In genomic region chr2:32325342-32325741, GRCm38 (mm10) we compare ENCODE assay signal across 12 mouse cellular contexts. TPM values are rescaled to one million over a fixed set of nuclear protein-coding genes. Genes with fewer than 3 reads are reported as not detected.
DNase-seq lines count a peak whose midpoint lies in the region; ATAC-seq and TF ChIP-seq lines count a peak whose summit lies in the region.
"Had no signal": no experiment of that assay in that cellular context is flagged by ENCODE, and none has a peak within 500 bp of the region (broad histone marks: within the 10 kb centered on the region; RNA-seq: fewer than 3 reads in every experiment).

No protein-coding gene starts in this region.

- no peak for TF ChIP-seq CTCF in bone marrow macrophage, adult 2 months (IDR thresholded peaks at IDR 0.05; ENCODE audit: low read depth, low read length)

- H3K4me2 ChIP-seq in hindbrain, embryonic 13.5 days = no peak overlapping the region
- H3K4me2 ChIP-seq in hindbrain, embryonic 11.5 days (replicated peaks; ENCODE audit: low read depth, low read length) = no peak overlapping the region
- H3K4me2 ChIP-seq in limb, embryonic 12.5 days = no peak overlapping the region
- no peak overlapping the region for H3K4me2 ChIP-seq in forebrain, embryonic 14.5 days (ENCODE audit: low read length)
- H3K4me2 ChIP-seq: heart, embryonic 11.5 days; limb, embryonic 13.5 days had no signal

- in situ Hi-C loops in ES-E14 (cut with MboI; ENCODE audit: low sequenced_read_pairs in 2 of 2, unreplicated experiment in 2 of 2) = no loop called here

- WGBS in hindbrain, embryonic 13.5 days = 73% methylated on average over 7 of the region's 7 CpGs
- 63% methylated on average over 7 of the region's 7 CpGs for WGBS in hindbrain, embryonic 11.5 days
- 66% methylated on average over 7 of the region's 7 CpGs for WGBS in limb, embryonic 12.5 days
- 72% methylated on average over 7 of the region's 7 CpGs for WGBS in forebrain, embryonic 14.5 days

- H3K27ac ChIP-seq in hindbrain, embryonic 13.5 days = 0 out of 2 replicates have a peak overlapping the region, but pooled peaks have one; percentile 23
- H3K27ac ChIP-seq in hindbrain, embryonic 11.5 days (ENCODE audit: low read depth, low read length) = no peak overlapping the region
- H3K27ac ChIP-seq in ES-E14 (ENCODE audit: insufficient read depth, low read depth, low read length, poor library complexity, severe bottlenecking) = no peak overlapping the region
- H3K27ac ChIP-seq in bone marrow macrophage, adult 2 months (ENCODE audit: insufficient read depth, low read depth, low read length) = peak overlapping the region; percentile 45
- H3K27ac ChIP-seq in limb, embryonic 12.5 days = peak overlapping the region; percentile 64
- H3K27ac ChIP-seq in forebrain, embryonic 14.5 days (ENCODE audit: low read depth, low read length) = no peak overlapping the region
- H3K27ac ChIP-seq: limb, embryonic 13.5 days had no signal

- no peak for DNase-seq in hindbrain, embryonic 11.5 days (ENCODE audit: low spot score)
- DNase-seq in ES-E14 (ENCODE audit: low read depth, low spot score) = no peak
- no peak for DNase-seq in forebrain, embryonic 14.5 days (ENCODE audit: low spot score)
- no peak for DNase-seq in gastrocnemius, postnatal 14 days
- DNase-seq in urinary bladder, postnatal 10 days (ENCODE audit: low spot score) = no peak

- H3K4me3 ChIP-seq in hindbrain, embryonic 13.5 days = no peak overlapping the region
- H3K4me3 ChIP-seq in hindbrain, embryonic 11.5 days (ENCODE audit: low read depth, low read length) = no peak overlapping the region
- H3K4me3 ChIP-seq in ES-E14 (ENCODE audit: insufficient read depth in 1 of 2, low read depth in 1 of 2, low read length in 2 of 2, poor library complexity in 1 of 2, severe bottlenecking in 1 of 2) = no peak overlapping the region
- no peak overlapping the region for H3K4me3 ChIP-seq in bone marrow macrophage, adult 2 months (ENCODE audit: insufficient read depth, low read length)
- no peak overlapping the region for H3K4me3 ChIP-seq in limb, embryonic 12.5 days (replicated peaks)
- no peak overlapping the region for H3K4me3 ChIP-seq in forebrain, embryonic 14.5 days (ENCODE audit: low read depth, low read length)
- H3K4me3 ChIP-seq: limb, embryonic 13.5 days had no signal

- TF ChIP-seq POLR2A in bone marrow macrophage, adult 2 months (IDR thresholded peaks at IDR 0.05; ENCODE audit: borderline replicate concordance, low read depth, low read length) = no peak

- H3K4me1 ChIP-seq in hindbrain, embryonic 13.5 days (replicated peaks) = peaks cover 36% of the 10 kb centered on the region
- H3K4me1 ChIP-seq in hindbrain, embryonic 11.5 days (replicated peaks; ENCODE audit: control insufficient read depth, insufficient read depth, low read length) = no peaks in the 10 kb centered on the region; the same call in 1 of the 2 replicates
- 0 out of 4 replicates have a peak, but pooled peaks cover 0 to 2% of the 10 kb centered on the region in 2 experiments for H3K4me1 ChIP-seq in ES-E14 (ENCODE audit: control insufficient read depth in 2 of 2, insufficient read depth in 2 of 2, low read length in 2 of 2, poor library complexity in 1 of 2)
- peaks cover 9% of the 10 kb centered on the region for H3K4me1 ChIP-seq in bone marrow macrophage, adult 2 months (ENCODE audit: control insufficient read depth, insufficient read depth, low read length)
- H3K4me1 ChIP-seq in limb, embryonic 12.5 days (replicated peaks) = peaks cover 50% of the 10 kb centered on the region
- H3K4me1 ChIP-seq in forebrain, embryonic 14.5 days (ENCODE audit: control insufficient read depth, insufficient read depth, low read length) = no peaks in the 10 kb centered on the region

- H3K36me3 ChIP-seq in hindbrain, embryonic 13.5 days = peaks cover 20% of the 10 kb centered on the region
- H3K36me3 ChIP-seq in hindbrain, embryonic 11.5 days (ENCODE audit: control insufficient read depth, insufficient read depth, low read length) = no peaks in the 10 kb centered on the region
- no peaks in the 10 kb centered on the region for H3K36me3 ChIP-seq in ES-E14 (ENCODE audit: control insufficient read depth, insufficient read depth, low read length, poor library complexity, severe bottlenecking)
- peaks cover 45% of the 10 kb centered on the region for H3K36me3 ChIP-seq in limb, embryonic 12.5 days
- H3K36me3 ChIP-seq in forebrain, embryonic 14.5 days (ENCODE audit: control insufficient read depth, insufficient read depth, low read length) = no peaks in the 10 kb centered on the region

- H3K9me3 ChIP-seq in hindbrain, embryonic 13.5 days = no peaks in the 10 kb centered on the region
- no peaks in the 10 kb centered on the region for H3K9me3 ChIP-seq in hindbrain, embryonic 11.5 days (ENCODE audit: control insufficient read depth, low read length)
- H3K9me3 ChIP-seq in ES-E14 (ENCODE audit: control insufficient read depth, insufficient read depth, low read depth, low read length) = no peaks in the 10 kb centered on the region
- H3K9me3 ChIP-seq in limb, embryonic 12.5 days = no peaks in the 10 kb centered on the region
- no peaks in the 10 kb centered on the region for H3K9me3 ChIP-seq in forebrain, embryonic 14.5 days (replicated peaks; ENCODE audit: control insufficient read depth, low read length)
- H3K9me3 ChIP-seq: limb, embryonic 13.5 days; megakaryocyte, embryonic 14.5 days had no signal

- no peak for ATAC-seq in hindbrain, embryonic 13.5 days (ENCODE audit: low FRiP score)
- no peak for ATAC-seq in hindbrain, embryonic 11.5 days (ENCODE audit: low FRiP score)
- ATAC-seq in limb, embryonic 12.5 days (ENCODE audit: insufficient number of reproducible peaks, insufficient read depth, low FRiP score, low TSS enrichment, low read depth) = no peak
- ATAC-seq in forebrain, embryonic 14.5 days = no peak

- intact Hi-C loops in gastrocnemius, postnatal 14 days (cut with DNase I; ENCODE audit: low total_unique reads) = no loop called here

- no peak overlapping the region for H3K9ac ChIP-seq in hindbrain, embryonic 13.5 days
- no peak overlapping the region for H3K9ac ChIP-seq in hindbrain, embryonic 11.5 days (ENCODE audit: low read depth, low read length)
- no peak overlapping the region for H3K9ac ChIP-seq in ES-E14 (ENCODE audit: insufficient read depth, low read depth, low read length, poor library complexity, severe bottlenecking)
- H3K9ac ChIP-seq in limb, embryonic 12.5 days (replicated peaks) = no peak overlapping the region
- no peak overlapping the region for H3K9ac ChIP-seq in forebrain, embryonic 14.5 days (ENCODE audit: low read length)
- H3K9ac ChIP-seq: limb, embryonic 13.5 days had no signal

- peaks cover 6% of the 10 kb centered on the region; the same call in 1 of the 2 replicates for H3K27me3 ChIP-seq in hindbrain, embryonic 13.5 days
- no peaks in the 10 kb centered on the region for H3K27me3 ChIP-seq in hindbrain, embryonic 11.5 days (ENCODE audit: control insufficient read depth, insufficient read depth, low read length)
- H3K27me3 ChIP-seq in limb, embryonic 12.5 days = no peaks in the 10 kb centered on the region
- H3K27me3 ChIP-seq in forebrain, embryonic 14.5 days (replicated peaks; ENCODE audit: control insufficient read depth, insufficient read depth, low read length) = no peaks in the 10 kb centered on the region
- H3K27me3 ChIP-seq: limb, embryonic 13.5 days had no signal

RNA-seq across cellular contexts. Expression of gene Ciz1, which starts 26.8 kb away (rescaled TPM):
- polyA plus RNA-seq in hindbrain, embryonic 13.5 days (2015; fragmentation: Nextera tagmentation; extraction: Ambion mirVana) = 52.4 and 53.7 TPM in 2 replicates
- polyA plus RNA-seq in hindbrain, embryonic 11.5 days (2014; fragmentation: Nextera tagmentation; extraction: Ambion mirVana) = 42.4 and 49.0 TPM in 2 replicates
- 13.6 and 18.7 TPM in 2 replicates for total RNA-seq in ES-E14 (2012; rRNA removed)
- polyA plus RNA-seq in bone marrow macrophage, adult 2 months (2012; ENCODE audit: insufficient read depth, insufficient read length, missing spikeins) = 101 and 103 TPM in 2 replicates
- 55.4 and 62.1 TPM in 2 replicates for polyA plus RNA-seq in limb, embryonic 12.5 days (2016; fragmentation: Nextera tagmentation; extraction: Ambion mirVana)
- polyA plus RNA-seq in forebrain, embryonic 14.5 days (2014; fragmentation: Nextera tagmentation; extraction: Ambion mirVana) = 37.3 and 48.0 TPM in 2 replicates
- 10 to 100 TPM; 29.3 to 30.0 TPM for total RNA-seq in gastrocnemius, postnatal 14 days (2021)

RNA-seq across cellular contexts. Expression of gene Dnm1, which starts 27.8 kb away (rescaled TPM):
- 42.7 and 44.3 TPM in 2 replicates for polyA plus RNA-seq in hindbrain, embryonic 13.5 days (2015; fragmentation: Nextera tagmentation; extraction: Ambion mirVana)
- 17.4 and 22.6 TPM in 2 replicates for polyA plus RNA-seq in hindbrain, embryonic 11.5 days (2014; fragmentation: Nextera tagmentation; extraction: Ambion mirVana)
- total RNA-seq in ES-E14 (2012; rRNA removed) = 1.5 and 2.5 TPM in 2 replicates
- polyA plus RNA-seq in bone marrow macrophage, adult 2 months (2012; ENCODE audit: insufficient read depth, insufficient read length, missing spikeins) = 0.66 and 1.1 TPM in 2 replicates
- 38.8 and 46.8 TPM in 2 replicates for polyA plus RNA-seq in limb, embryonic 12.5 days (2016; fragmentation: Nextera tagmentation; extraction: Ambion mirVana)
- 28.2 and 42.8 TPM in 2 replicates for polyA plus RNA-seq in forebrain, embryonic 14.5 days (2014; fragmentation: Nextera tagmentation; extraction: Ambion mirVana)
- total RNA-seq in gastrocnemius, postnatal 14 days (2021) = 10 to 100 TPM in 1 of 2 experiments, 1 to 10 TPM in 1; 9.8 to 13.5 TPM
- total RNA-seq: common myeloid progenitor, adult 5-6 weeks had no signal

RNA-seq across cellular contexts. Expression of gene Swi5, which starts 37.5 kb away (rescaled TPM):
- polyA plus RNA-seq in hindbrain, embryonic 13.5 days (2015; fragmentation: Nextera tagmentation; extraction: Ambion mirVana) = 437 and 458 TPM in 2 replicates
- polyA plus RNA-seq in hindbrain, embryonic 11.5 days (2014; fragmentation: Nextera tagmentation; extraction: Ambion mirVana) = 185 and 378 TPM in 2 replicates
- total RNA-seq in ES-E14 (2012; rRNA removed) = 172 and 280 TPM in 2 replicates
- 168 and 170 TPM in 2 replicates for polyA plus RNA-seq in bone marrow macrophage, adult 2 months (2012; ENCODE audit: insufficient read depth, insufficient read length, missing spikeins)
- 368 and 439 TPM in 2 replicates for polyA plus RNA-seq in limb, embryonic 12.5 days (2016; fragmentation: Nextera tagmentation; extraction: Ambion mirVana)
- 186 and 243 TPM in 2 replicates for polyA plus RNA-seq in forebrain, embryonic 14.5 days (2014; fragmentation: Nextera tagmentation; extraction: Ambion mirVana)
- total RNA-seq in gastrocnemius, postnatal 14 days (2021) = 100 to 1,000 TPM; 117 to 120 TPM

RNA-seq across cellular contexts. Expression of gene Golga2, which starts 38.2 kb away (rescaled TPM):
- polyA plus RNA-seq in hindbrain, embryonic 13.5 days (2015; fragmentation: Nextera tagmentation; extraction: Ambion mirVana) = 25.6 and 26.5 TPM in 2 replicates
- 14.6 and 17.7 TPM in 2 replicates for polyA plus RNA-seq in hindbrain, embryonic 11.5 days (2014; fragmentation: Nextera tagmentation; extraction: Ambion mirVana)
- total RNA-seq in ES-E14 (2012; rRNA removed) = 42.2 and 49.9 TPM in 2 replicates
- 44.9 and 47.3 TPM in 2 replicates for polyA plus RNA-seq in bone marrow macrophage, adult 2 months (2012; ENCODE audit: insufficient read depth, insufficient read length, missing spikeins)
- polyA plus RNA-seq in limb, embryonic 12.5 days (2016; fragmentation: Nextera tagmentation; extraction: Ambion mirVana) = 24.9 and 28.4 TPM in 2 replicates
- polyA plus RNA-seq in forebrain, embryonic 14.5 days (2014; fragmentation: Nextera tagmentation; extraction: Ambion mirVana) = 15.5 and 20.6 TPM in 2 replicates
- total RNA-seq in gastrocnemius, postnatal 14 days (2021) = 10 to 100 TPM; 58.4 to 62.1 TPM

RNA-seq across cellular contexts. Expression of gene 1110008P14Rik, which starts 56.4 kb away (rescaled TPM):
- 103 and 108 TPM in 2 replicates for polyA plus RNA-seq in hindbrain, embryonic 13.5 days (2015; fragmentation: Nextera tagmentation; extraction: Ambion mirVana)
- 62.1 and 62.7 TPM in 2 replicates for polyA plus RNA-seq in hindbrain, embryonic 11.5 days (2014; fragmentation: Nextera tagmentation; extraction: Ambion mirVana)
- total RNA-seq in ES-E14 (2012; rRNA removed) = 20.0 and 31.3 TPM in 2 replicates
- 53.8 and 63.3 TPM in 2 replicates for polyA plus RNA-seq in bone marrow macrophage, adult 2 months (2012; ENCODE audit: insufficient read depth, insufficient read length, missing spikeins)
- polyA plus RNA-seq in limb, embryonic 12.5 days (2016; fragmentation: Nextera tagmentation; extraction: Ambion mirVana) = 44.3 and 45.8 TPM in 2 replicates
- 86.9 and 98.4 TPM in 2 replicates for polyA plus RNA-seq in forebrain, embryonic 14.5 days (2014; fragmentation: Nextera tagmentation; extraction: Ambion mirVana)
- 10 to 100 TPM; 44.1 to 49.3 TPM for total RNA-seq in gastrocnemius, postnatal 14 days (2021)

Comparison
In these comparisons a context has a peak if more than half of its experiments do, and no peak if none do; other contexts are left out.
1. H3K27ac ChIP-seq: peak in hindbrain, embryonic 13.5 days (single experiment), bone marrow macrophage, adult 2 months (single experiment) and limb, embryonic 12.5 days (single experiment); none in hindbrain, embryonic 11.5 days (single experiment), ES-E14 (single experiment) and forebrain, embryonic 14.5 days (single experiment).